Mouse (Mus musculus) thymus, adult 2 months (tissue): ENCODE results near the gene Rab11fip4.

Source experiments
- CTCF ChIP-seq: fragments of 200-500 bp; IDR thresholded peaks from 2 replicates; pipeline ENCODE4 v1.5.1; 2012; ENCODE audit warnings: mild to moderate bottlenecking, control low read depth, low read length, moderate library complexity, borderline replicate concordance; ENCODE audit not compliant: control insufficient read depth, poor library complexity, insufficient read depth; ENCODE audit errors: extremely low read depth
- POLR2A ChIP-seq: fragments of 200-500 bp; IDR thresholded peaks from 2 replicates; pipeline ENCODE4 v1.6.1; 2012; ENCODE audit warnings: mild to moderate bottlenecking, low read length, control low read depth, moderate library complexity; ENCODE audit not compliant: control insufficient read depth, poor library complexity, insufficient read depth; ENCODE audit errors: extremely low read depth

GRCm38 (mm10) chr11:79630521-79630920 is 39.5 kb downstream of the Rab11fip4 start:
- TF ChIP-seq POLR2A (no peak), CTCF (no peak)
